ENCODE assay signal across 8 mouse cellular contexts in the genomic region with DNA sequence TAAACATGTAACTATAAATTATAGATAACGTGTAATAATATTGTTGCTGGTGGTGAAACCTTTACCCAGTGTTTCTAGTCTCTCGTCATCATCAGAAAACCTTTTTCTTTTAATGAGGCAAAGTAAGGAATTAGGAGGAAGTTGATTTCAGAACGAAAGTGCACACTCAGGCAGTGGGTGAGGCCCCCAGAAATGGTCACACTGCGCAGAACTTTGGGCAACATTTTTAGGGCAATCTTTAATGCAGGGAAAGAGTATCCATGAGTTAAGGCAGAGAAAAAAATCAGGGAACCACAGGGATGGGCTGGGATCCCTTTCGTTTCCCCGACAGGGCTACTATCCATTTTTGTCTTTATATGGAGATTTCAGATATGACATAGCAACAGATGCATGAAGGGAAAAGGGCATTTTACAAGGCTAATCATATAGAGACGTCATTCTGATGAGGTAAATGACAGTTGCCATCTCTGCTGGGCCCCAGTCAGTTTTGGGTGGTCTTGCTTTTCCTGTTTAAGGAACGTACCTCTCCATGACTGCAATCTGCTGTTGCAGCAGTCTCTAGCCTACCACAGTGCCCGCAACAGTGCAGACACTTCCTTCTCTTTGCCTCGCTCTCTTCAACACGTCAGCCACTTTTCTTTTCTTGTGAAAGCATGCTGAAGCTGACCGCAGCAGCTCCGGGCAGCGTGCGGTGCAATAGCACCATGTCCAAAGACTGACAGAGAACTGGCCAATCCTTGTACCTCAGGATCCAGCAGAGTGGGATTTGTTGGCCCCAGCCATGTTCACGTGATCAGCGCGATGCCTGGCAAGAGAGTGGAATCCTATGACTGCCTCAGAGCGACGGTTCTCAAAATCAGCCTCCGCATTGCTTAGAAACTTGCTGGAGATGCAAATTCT. TPM values are rescaled to one million over a fixed set of nuclear protein-coding genes. Genes with fewer than 3 reads are reported as not detected.
DNase-seq lines count a peak whose midpoint lies in the region; ATAC-seq lines count a peak whose summit lies in the region.

No protein-coding gene starts in this region.

- peak overlapping the region; percentile 9; the same call in 1 of the 2 replicates for H3K4me2 ChIP-seq in forebrain, embryonic 16.5 days (ENCODE audit: low read length)

- H3K36me3 ChIP-seq in forebrain, embryonic 16.5 days (ENCODE audit: control insufficient read depth, insufficient read depth) = no peaks in the 10 kb centered on the region

- no peaks in the 10 kb centered on the region for H3K27me3 ChIP-seq in forebrain, embryonic 16.5 days (replicated peaks; ENCODE audit: control insufficient read depth, insufficient read depth, low read length)

- WGBS in forebrain, embryonic 16.5 days = 56% methylated on average over 21 of the region's 21 CpGs

- intact Hi-C loops in heart, postnatal 25 days (cut with DNase I) = no loop called here

- H3K4me1 ChIP-seq in forebrain, embryonic 16.5 days (replicated peaks; ENCODE audit: control insufficient read depth, insufficient read depth, low read length) = no peaks in the 10 kb centered on the region

- no peak overlapping the region for H3K9ac ChIP-seq in forebrain, embryonic 16.5 days (replicated peaks; ENCODE audit: low read depth, low read length)

- ATAC-seq in CD4-positive, CD25-positive, alpha-beta regulatory T cell, adult 4 months = no peak
- no peak for ATAC-seq in forebrain, embryonic 16.5 days

- peak; percentile 32 for DNase-seq in CD4-positive, CD25-positive, alpha-beta regulatory T cell, adult 2 months (ENCODE audit: low read depth, low spot score)
- DNase-seq in Muller cell, postnatal 12 days (ENCODE audit: inconsistent ontology term) = peak; percentile 61
- DNase-seq in heart, postnatal 25 days (ENCODE audit: low spot score) = peak; percentile 49
- DNase-seq in left cerebral cortex, adult 11 months (ENCODE audit: low spot score) = peak; percentile 62
- peak; percentile 45 for DNase-seq in lung, postnatal 14 days
- peak; percentile 59 for DNase-seq in right cerebral cortex, postnatal 14 days

- no peak overlapping the region for H3K27ac ChIP-seq in forebrain, embryonic 16.5 days (ENCODE audit: low read length)

- no peaks in the 10 kb centered on the region for H3K9me3 ChIP-seq in forebrain, embryonic 16.5 days (ENCODE audit: control insufficient read depth, low read length)

- H3K4me3 ChIP-seq in forebrain, embryonic 16.5 days (replicated peaks; ENCODE audit: low read length) = no peak overlapping the region

RNA-seq across cellular contexts. Expression of a gene that starts 20.7 kb away (rescaled TPM):
- polyA plus RNA-seq in CD4-positive, CD25-positive, alpha-beta regulatory T cell, adult 4 months (2017; shearing (Covaris generic)) = under 1 TPM in 1 of 2 experiments, not detected in 1; 0.26 TPM
- polyA plus RNA-seq in forebrain, embryonic 16.5 days (2015; fragmentation: Nextera tagmentation; extraction: Ambion mirVana) = 0.22 and 0.32 TPM in 2 replicates
- total RNA-seq in heart, postnatal 25 days (2021) = under 1 TPM; 0.34 to 0.52 TPM

RNA-seq across cellular contexts. Expression of a gene that starts 21.7 kb away (rescaled TPM):
- polyA plus RNA-seq in CD4-positive, CD25-positive, alpha-beta regulatory T cell, adult 4 months (2017; shearing (Covaris generic)) = 1 to 10 TPM in 1 of 2 experiments, not detected in 1; 1.1 TPM
- 0.63 and 1.7 TPM in 2 replicates for polyA plus RNA-seq in forebrain, embryonic 16.5 days (2015; fragmentation: Nextera tagmentation; extraction: Ambion mirVana)
- total RNA-seq in heart, postnatal 25 days (2021) = 1 to 10 TPM; 6.9 to 7.1 TPM
